Mouse (Mus musculus): ENCODE data around the gene Pkig.
"Not testable (repeated sequence)": the region's sequence is repeated elsewhere in the genome, so short reads cannot be mapped to it uniquely, and the experiment has no call there.

The Pkig gene

DNA sequence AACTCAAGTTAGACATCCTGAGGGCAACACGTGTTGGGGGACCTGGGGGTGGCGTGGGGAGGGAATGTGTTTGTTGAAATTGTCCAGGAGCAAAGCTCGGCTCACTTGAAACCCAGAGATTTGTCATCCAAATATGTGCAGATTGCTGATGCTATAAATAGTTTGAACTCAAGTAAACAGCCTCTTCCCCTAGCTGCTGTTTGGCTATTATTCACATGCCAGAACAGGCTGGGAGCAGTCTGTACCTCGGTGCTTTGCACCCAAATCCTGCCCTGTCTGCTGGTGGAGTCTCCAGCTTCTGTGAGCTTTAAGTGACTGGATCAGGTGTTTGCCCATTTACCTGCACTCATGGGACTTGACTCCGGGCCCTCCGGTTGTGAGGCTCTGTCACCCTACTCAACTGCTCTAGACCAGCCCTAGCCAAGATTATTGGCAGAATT lies 27.6 kb downstream of the Pkig start:
- no peak for DNase-seq

DNA sequence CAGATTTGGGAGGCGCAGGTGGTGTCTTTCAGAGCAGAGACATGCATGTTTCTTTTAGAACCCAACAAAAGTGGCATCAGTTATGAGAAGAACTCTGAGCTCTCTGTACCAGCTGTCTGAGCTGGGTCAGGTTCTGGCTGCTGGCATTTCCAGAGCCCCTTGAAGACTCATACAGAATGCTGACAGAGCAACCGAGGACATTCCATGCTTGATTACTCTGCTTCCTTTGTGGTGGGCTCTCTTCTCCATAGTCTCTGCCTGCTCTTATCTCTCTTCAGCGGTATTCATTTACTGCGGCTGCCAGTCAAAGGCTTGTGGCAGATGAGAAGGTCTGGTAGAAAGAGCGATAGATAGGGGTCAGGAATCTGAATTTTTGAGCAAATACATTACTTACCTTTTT lies 28.0 kb downstream of the Pkig start:
- no peak for DNase-seq

DNA sequence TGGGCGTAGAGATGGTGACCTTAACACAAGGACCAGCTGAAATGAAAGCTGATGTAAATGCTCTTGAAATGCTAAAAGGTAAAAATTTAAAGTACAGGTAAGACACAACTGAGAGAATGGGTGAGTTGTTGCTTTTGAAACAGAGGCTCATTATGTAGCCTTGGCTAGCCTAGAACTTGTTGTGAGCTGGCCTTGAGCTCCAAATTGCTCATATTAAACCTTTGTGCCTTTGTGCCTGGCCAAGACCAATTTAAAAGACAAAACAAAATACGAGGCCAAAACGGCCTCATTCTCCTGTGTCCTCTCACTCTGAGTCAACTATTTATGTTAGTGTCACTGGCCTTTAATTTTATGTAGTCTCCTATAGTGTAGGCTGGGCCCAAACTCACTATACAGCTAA lies 28.7 kb downstream of the Pkig start:
- no peak for DNase-seq

GRCm38 (mm10) chr2:163688377-163688776 lies 30.2 kb downstream of the Pkig start:
- not testable (repeated sequence) for DNase-seq

- no peak for DNase-seq
Observed at GRCm38 (mm10) chr2:163689771-163690170, 31.6 kb downstream of the Pkig start.

- DNase-seq, result no peak
Observed at GRCm38 (mm10) chr2:163690409-163691304, 32.5 kb downstream of the Pkig start.

- no peak for DNase-seq
Observed at GRCm38 (mm10) chr2:163691846-163692605, 33.8 kb downstream of the Pkig start.

DNA sequence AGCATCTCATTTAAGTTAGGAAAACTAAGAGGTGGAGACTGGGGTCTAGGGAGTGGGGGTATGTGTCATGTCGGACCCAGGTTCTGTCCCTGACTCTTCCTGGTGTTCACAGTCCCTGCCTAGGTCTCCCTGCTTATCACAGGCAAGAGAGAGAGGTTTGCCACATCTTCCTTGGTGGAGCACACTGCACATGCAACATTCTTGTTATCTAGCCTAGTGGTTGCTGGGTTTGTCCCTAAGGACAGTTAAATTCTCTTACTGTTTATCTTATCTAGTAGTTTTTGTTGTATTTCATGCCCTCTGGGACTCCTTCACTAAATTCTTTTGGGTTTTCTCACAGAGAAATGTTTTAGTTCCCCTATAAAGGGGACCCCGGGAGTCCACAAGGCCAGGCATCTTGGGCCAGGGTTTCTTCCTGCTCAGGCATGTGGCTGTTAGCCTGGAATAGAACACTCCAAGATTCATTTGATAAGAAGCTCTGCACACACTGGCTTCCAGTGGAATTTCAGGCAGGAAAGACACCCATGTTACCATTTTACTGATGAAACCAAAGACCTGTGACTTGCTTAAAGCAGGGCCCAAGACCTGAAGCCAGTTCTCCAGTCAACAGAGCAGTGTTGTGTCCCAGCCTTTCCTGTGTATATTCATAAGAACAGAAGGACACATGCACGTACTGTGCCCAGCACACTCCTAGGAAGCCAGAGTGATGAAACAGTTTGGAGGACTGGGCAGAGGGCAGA lies 34.9 kb downstream of the Pkig start:
- no peak for DNase-seq

DNA sequence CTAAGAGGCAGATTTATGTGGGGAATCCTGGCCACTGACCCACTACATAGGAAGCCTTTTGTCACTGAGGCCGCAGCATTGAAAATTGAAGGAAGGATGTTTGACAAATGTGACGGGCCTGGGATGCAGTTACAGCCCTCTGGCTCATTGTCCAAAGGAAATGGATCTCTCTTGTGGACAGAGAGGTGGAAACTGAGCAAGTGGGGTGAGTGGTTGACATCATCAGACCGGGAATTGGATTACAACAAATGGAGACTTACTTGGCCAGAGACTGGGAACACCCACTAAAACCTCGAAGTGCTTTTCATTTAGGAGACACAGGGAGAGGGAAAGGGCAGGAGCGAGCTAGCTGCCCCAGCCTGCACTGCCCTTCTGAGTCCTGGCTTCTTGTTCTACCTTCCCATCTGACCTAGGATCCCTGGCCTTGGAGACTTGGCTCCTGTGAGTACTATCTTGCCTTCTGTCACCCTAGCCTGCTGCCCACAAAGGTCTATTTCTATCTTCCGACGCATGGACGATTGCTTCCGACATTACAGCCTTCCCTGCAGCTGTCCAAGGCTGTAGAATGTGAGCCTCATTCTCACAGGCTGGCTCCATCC lies 35.6 kb downstream of the Pkig start:
- DNase-seq, result no peak

GRCm38 (mm10) chr2:163696763-163697162 lies 38.6 kb downstream of the Pkig start:
- no peak for DNase-seq

- DNase-seq, result no peak
Observed at GRCm38 (mm10) chr2:163697764-163698480, 39.7 kb downstream of the Pkig start.

DNA sequence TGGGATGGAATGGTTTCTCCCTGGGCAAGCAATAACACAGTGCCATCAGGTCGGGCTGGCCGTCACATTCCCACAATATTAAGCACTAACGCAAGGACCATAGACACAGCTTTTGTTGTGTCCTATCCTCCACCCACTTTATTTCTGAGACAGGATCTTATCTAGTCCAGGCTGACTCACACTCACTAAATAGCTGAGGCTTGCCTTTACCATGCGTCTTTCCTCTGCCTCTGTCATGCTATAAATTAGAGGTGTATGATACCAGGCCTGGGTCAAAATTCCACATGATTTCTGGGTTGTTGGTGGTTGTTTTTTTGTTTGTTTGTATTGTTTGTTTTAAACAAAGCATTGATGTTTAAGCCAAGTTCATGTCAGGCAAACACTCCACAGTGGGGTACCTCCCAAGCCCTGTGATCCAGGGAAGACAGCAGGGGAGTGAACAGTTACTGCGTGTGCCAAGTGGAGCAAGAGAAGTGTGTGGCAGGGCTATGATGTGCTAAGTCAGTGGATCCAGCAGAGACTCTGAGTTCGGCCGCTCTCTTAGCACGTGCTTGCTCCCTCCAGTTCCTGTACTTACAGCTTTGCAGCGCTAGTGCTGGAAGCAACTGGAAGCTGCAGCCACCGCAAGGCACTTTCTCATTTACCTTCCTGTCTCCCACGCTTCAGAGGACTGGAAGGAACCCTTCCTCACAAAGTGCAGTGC lies 41.0 kb downstream of the Pkig start:
- no peak for DNase-seq

DNA sequence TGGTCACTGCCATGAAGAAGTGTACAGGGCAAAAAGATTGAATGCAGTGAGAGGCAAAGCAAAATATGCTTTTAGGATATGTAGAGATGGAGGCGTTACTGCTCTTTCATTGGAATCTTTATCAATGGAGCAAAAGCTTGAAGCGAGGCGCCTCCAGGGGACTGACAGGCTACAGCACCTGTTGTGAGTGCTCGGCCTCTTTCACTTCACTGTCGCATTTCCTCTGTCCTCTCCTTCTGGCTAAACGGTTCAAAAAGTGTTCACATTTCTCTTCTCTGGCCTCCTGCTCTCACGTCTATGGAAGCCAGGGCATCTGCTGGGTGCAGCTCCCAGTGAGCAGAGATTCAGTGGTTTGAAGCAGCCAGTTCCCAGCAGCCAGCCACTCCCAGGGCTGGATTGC lies 44.2 kb downstream of the Pkig start:
- DNase-seq, result no peak

- DNase-seq, result no peak
Observed at GRCm38 (mm10) chr2:163702921-163703320, 44.7 kb downstream of the Pkig start.

GRCm38 (mm10) chr2:163703599-163704260 lies 45.5 kb downstream of the Pkig start:
- no peak for DNase-seq

DNA sequence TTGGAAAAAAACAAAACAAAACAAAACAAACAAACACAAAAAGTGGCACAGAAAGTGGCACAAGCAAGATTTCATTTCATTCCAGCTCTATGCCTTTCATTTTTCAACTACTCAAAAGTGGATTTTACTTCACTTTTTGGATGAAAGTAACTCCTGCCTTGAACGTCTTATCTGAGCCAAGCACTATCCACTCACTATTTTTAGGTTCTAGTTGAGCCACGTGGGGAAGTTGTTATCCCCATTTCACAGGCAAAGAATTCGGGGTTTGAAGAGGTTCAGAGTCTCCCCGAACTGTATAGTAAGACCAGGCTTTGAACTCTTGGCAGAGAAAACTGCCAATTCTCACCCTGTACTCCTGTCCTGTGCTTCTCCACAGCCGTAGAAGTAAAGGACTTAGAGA lies 50.1 kb downstream of the Pkig start:
- no peak for DNase-seq

DNA sequence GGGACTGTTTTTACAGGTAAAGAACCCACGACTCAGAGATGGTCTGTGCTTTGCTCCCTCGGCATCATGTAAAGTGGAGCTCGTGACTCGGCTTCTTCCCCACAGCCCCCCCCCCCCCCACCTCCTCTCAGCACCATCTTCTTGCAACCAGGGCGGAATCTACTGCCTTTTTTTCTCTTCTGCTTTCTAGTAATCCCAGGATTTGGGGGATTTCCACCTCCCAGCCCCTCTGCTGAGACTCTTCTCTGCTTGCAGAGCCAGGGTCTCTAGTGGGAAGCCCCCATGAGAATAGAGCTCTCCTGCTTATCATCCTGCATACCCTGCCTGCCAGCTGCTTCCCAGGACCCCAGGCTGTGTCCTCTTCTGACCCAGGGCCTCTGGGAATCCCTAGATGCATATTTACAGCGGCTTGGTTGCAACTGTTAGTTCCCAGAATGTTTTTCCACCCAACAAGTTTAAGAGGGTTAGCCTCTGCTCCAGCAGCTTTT lies 50.6 kb downstream of the Pkig start:
- DNase-seq, result no peak

DNA sequence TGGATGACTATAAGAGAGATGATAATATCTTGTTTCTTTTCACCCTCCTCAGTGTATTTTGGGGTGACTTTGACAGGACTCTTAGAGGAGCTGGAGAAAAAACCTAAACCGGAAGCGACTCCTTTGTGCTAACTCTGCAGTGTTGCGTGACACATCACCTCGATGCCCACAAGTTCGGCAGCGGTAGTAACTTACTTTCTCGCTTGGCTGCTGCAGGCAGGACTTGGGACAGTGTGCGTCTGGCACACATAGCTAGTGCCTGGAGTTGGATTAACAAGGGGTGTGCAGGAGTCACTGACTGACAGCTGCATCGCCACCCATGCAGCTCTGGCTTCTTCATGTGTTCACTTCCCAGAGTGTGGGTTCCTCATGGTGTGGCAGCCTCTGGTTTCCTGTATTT lies 51.8 kb downstream of the Pkig start:
- no peak for DNase-seq

GRCm38 (mm10) chr2:163710606-163711159 lies 52.5 kb downstream of the Pkig start:
- no peak for DNase-seq

DNA sequence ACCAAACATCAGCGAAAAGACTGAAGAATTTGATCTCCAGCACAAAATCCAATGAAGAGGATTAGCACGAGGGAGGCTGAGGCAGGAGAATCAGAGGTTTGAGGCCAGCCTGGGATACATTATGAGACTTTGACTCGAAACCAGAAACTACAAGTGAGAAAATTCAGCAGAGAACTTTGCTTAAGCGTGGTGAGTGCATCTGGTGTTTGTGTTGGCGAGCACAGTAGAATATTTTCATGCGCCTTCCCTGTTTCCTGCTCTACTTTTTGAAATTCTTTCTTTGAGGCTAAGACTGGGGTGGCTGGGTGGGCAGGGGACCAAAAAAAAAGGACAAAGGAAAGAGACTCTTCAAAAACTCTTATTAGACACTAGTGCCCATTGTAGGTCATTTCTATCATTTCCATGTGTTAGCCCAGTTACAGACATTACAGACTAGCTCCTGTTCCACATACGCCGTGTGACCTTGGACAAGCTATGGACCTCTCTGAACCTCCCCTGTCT lies 53.2 kb downstream of the Pkig start:
- no peak for DNase-seq
